In genomic region chr17:3597866-3598265, GRCm38 (mm10) we compare ENCODE assay signal across 29 mouse cellular contexts. TPM values are rescaled to one million over a fixed set of nuclear protein-coding genes. Genes with fewer than 3 reads are reported as not detected.
DNase-seq lines count a peak whose midpoint lies in the region; ATAC-seq and TF ChIP-seq lines count a peak whose summit lies in the region.
"Had no signal": no experiment of that assay in that cellular context is flagged by ENCODE, and none has a peak within 500 bp of the region (broad histone marks: within the 10 kb centered on the region; RNA-seq: fewer than 3 reads in every experiment).

No protein-coding gene starts in this region.

- peak; percentile 1 for DNase-seq in kidney, adult 2 months
- DNase-seq in lung, adult 2 months: no peak
- peak; percentile 92 for DNase-seq in Muller cell, postnatal 12 days (ENCODE audit: inconsistent ontology term)
- peak; percentile 32 for DNase-seq in brain, adult 2 months (ENCODE audit: low read depth, low spot score)
- no peak for DNase-seq in ovary, postnatal 36 days (ENCODE audit: low spot score)
- DNase-seq in gastrocnemius, postnatal 10 days: no peak
- DNase-seq: adrenal gland, postnatal 10 days; B cell, adult 2 months; cerebellum, adult 11 months; cerebellum, adult 9-11 months; gastrocnemius, postnatal 25 days; heart, adult 11 months; heart, postnatal 36 days; liver; lung, postnatal 4 days; spleen, adult 18-20 months had no signal

- H3K4me2 ChIP-seq in kidney, embryonic 16.5 days (replicated peaks; ENCODE audit: low read depth, low read length): no peak overlapping the region
- no peak overlapping the region for H3K4me2 ChIP-seq in lung, embryonic 16.5 days (ENCODE audit: low read depth, low read length)
- H3K4me2 ChIP-seq: embryonic facial prominence, embryonic 15.5 days; hindbrain, embryonic 13.5 days; kidney, embryonic 15.5 days; lung, embryonic 14.5 days; midbrain, embryonic 12.5 days had no signal

- H3K4me3 ChIP-seq in kidney, adult 2 months (ENCODE audit: insufficient read depth, low read depth, low read length): no peak overlapping the region
- no peak overlapping the region for H3K4me3 ChIP-seq in kidney, embryonic 16.5 days (ENCODE audit: low read length)
- H3K4me3 ChIP-seq in lung, embryonic 16.5 days (ENCODE audit: low read length): no peak overlapping the region
- H3K4me3 ChIP-seq in lung, adult 2 months (replicated peaks; ENCODE audit: extremely low read depth, low read depth, low read length): no peak overlapping the region
- H3K4me3 ChIP-seq: embryonic facial prominence, embryonic 15.5 days; heart, embryonic 10.5 days; hindbrain, embryonic 13.5 days; kidney, embryonic 15.5 days; left cerebral cortex, adult 2 months; megakaryocyte, embryonic 14.5 days; midbrain, embryonic 12.5 days had no signal

- ATAC-seq in kidney, embryonic 16.5 days (ENCODE audit: low FRiP score, low TSS enrichment): no peak
- ATAC-seq in lung, embryonic 16.5 days (ENCODE audit: low read depth): peak; percentile 57
- ATAC-seq: forebrain, embryonic 14.5 days; intestine, postnatal 0 days had no signal

- no peaks in the 10 kb centered on the region for H3K27me3 ChIP-seq in kidney, adult 2 months (replicated peaks; ENCODE audit: control insufficient read depth, insufficient read depth, low read length)
- H3K27me3 ChIP-seq in kidney, embryonic 16.5 days (ENCODE audit: insufficient read depth, low read length): no peaks in the 10 kb centered on the region
- no peaks in the 10 kb centered on the region for H3K27me3 ChIP-seq in lung, embryonic 16.5 days (ENCODE audit: control insufficient read depth, insufficient read depth, low read depth, low read length)
- H3K27me3 ChIP-seq: embryonic facial prominence, embryonic 15.5 days; hindbrain, embryonic 13.5 days; kidney, embryonic 15.5 days; megakaryocyte, embryonic 14.5 days; midbrain, embryonic 12.5 days had no signal

- no peaks in the 10 kb centered on the region for H3K9me3 ChIP-seq in kidney, embryonic 16.5 days (ENCODE audit: low read length)
- H3K9me3 ChIP-seq in lung, embryonic 16.5 days (ENCODE audit: control insufficient read depth, low read length): no peaks in the 10 kb centered on the region
- H3K9me3 ChIP-seq: embryonic facial prominence, embryonic 15.5 days; heart, embryonic 10.5 days; hindbrain, embryonic 13.5 days; kidney, embryonic 15.5 days; midbrain, embryonic 12.5 days had no signal

- H3K4me1 ChIP-seq in kidney, adult 2 months (ENCODE audit: control insufficient read depth, insufficient read depth, low read length): no peaks in the 10 kb centered on the region
- peaks cover 8% of the 10 kb centered on the region for H3K4me1 ChIP-seq in kidney, embryonic 16.5 days (ENCODE audit: insufficient read depth, low read length)
- H3K4me1 ChIP-seq in lung, embryonic 16.5 days (replicated peaks; ENCODE audit: control insufficient read depth, insufficient read depth, low read length): peaks cover 13% of the 10 kb centered on the region; the same call in 1 of the 2 replicates
- H3K4me1 ChIP-seq in lung, adult 2 months (ENCODE audit: control insufficient read depth, insufficient read depth, low read length): no peaks in the 10 kb centered on the region
- H3K4me1 ChIP-seq: heart, embryonic 10.5 days; megakaryocyte, embryonic 14.5 days; midbrain, embryonic 12.5 days had no signal

- TF ChIP-seq CTCF in kidney, adult 2 months (conservative IDR thresholded peaks at IDR 0.05; ENCODE audit: insufficient read depth, insufficient read length, low read depth, low read length): no peak
- TF ChIP-seq CTCF in lung, adult 2 months (IDR thresholded peaks at IDR 0.05; ENCODE audit: insufficient read depth, low read length): no peak

- WGBS in kidney, adult 2 months: 80% methylated on average over 1 of the region's 1 CpGs
- WGBS in kidney, embryonic 16.5 days: 74% methylated on average over 1 of the region's 1 CpGs
- WGBS in lung, embryonic 16.5 days: 72% methylated on average over 1 of the region's 1 CpGs
- WGBS in lung, adult 2 months: 62% methylated on average over 1 of the region's 1 CpGs

- TF ChIP-seq POLR2A in kidney, adult 2 months (IDR thresholded peaks at IDR 0.05; ENCODE audit: low read depth, low read length): no peak
- no peak for TF ChIP-seq POLR2A in lung, adult 2 months (IDR thresholded peaks at IDR 0.05; ENCODE audit: borderline replicate concordance, extremely low read depth, low read depth, low read length)

- no peak overlapping the region for H3K9ac ChIP-seq in kidney, embryonic 16.5 days (replicated peaks; ENCODE audit: low read length)
- H3K9ac ChIP-seq in lung, embryonic 16.5 days (ENCODE audit: low read length): no peak overlapping the region
- H3K9ac ChIP-seq: embryonic facial prominence, embryonic 15.5 days; hindbrain, embryonic 13.5 days; kidney, embryonic 15.5 days; liver, embryonic 14.5 days; lung, embryonic 14.5 days; midbrain, embryonic 12.5 days had no signal

- H3K36me3 ChIP-seq in kidney, adult 2 months (ENCODE audit: control insufficient read depth, insufficient read depth, low read length): no peaks in the 10 kb centered on the region
- no peaks in the 10 kb centered on the region for H3K36me3 ChIP-seq in kidney, embryonic 16.5 days (ENCODE audit: insufficient read depth, low read length)
- H3K36me3 ChIP-seq in lung, embryonic 16.5 days (ENCODE audit: control insufficient read depth, insufficient read depth, low read length): no peaks in the 10 kb centered on the region
- H3K36me3 ChIP-seq: embryonic facial prominence, embryonic 15.5 days; heart, embryonic 10.5 days; hindbrain, embryonic 13.5 days; kidney, embryonic 15.5 days; midbrain, embryonic 12.5 days had no signal

- H3K27ac ChIP-seq in kidney, adult 2 months (ENCODE audit: insufficient read depth, low read depth, low read length): no peak overlapping the region
- H3K27ac ChIP-seq in kidney, embryonic 16.5 days (ENCODE audit: low read length): no peak overlapping the region
- peak overlapping the region; percentile 76 for H3K27ac ChIP-seq in lung, embryonic 16.5 days (ENCODE audit: low read length)
- H3K27ac ChIP-seq: embryonic facial prominence, embryonic 15.5 days; heart, embryonic 10.5 days; hindbrain, embryonic 13.5 days; left cerebral cortex, adult 2 months; liver, embryonic 14.5 days; midbrain, embryonic 12.5 days had no signal

RNA-seq across cellular contexts. Expression of gene Tfb1m, which starts 40.3 kb away (rescaled TPM):
- 3.8 and 4.8 TPM in 2 replicates for polyA plus RNA-seq in kidney, adult 2 months (2012; rRNA removed)
- polyA plus RNA-seq in kidney, embryonic 16.5 days (2015; fragmentation: Nextera tagmentation; extraction: Ambion mirVana): 15.2 and 16.0 TPM in 2 replicates
- 12.4 and 13.7 TPM in 2 replicates for polyA plus RNA-seq in lung, embryonic 16.5 days (2015; fragmentation: Nextera tagmentation; extraction: Ambion mirVana)
- polyA plus RNA-seq in lung, adult 2 months (2012; rRNA removed): 1.3 and 2.1 TPM in 2 replicates
- total RNA-seq in gastrocnemius, postnatal 10 days (2021): 1 to 10 TPM; 8.5 to 9.6 TPM

Comparison
In these comparisons a context has a peak if more than half of its experiments do, and no peak if none do; other contexts are left out.
1. DNase-seq: peak in kidney, adult 2 months (single experiment), Muller cell, postnatal 12 days (single experiment) and brain, adult 2 months (single experiment); none in lung, adult 2 months (single experiment), ovary, postnatal 36 days (single experiment) and gastrocnemius, postnatal 10 days (single experiment).